Mouse (Mus musculus) heart, postnatal 0 days (tissue): ENCODE measurements at regions not wholly inside any gene's neighbourhood (a gene's known extent, or its start where the extent isn't known, plus 50 kb on each side); places are given as distances from the start of the nearest gene placed in this dataset.

Experiments
- ATAC-seq: fragments of 200-750 bp; cut with Nextera tagmentation; 2 replicates; pipeline ENCODE4 v1.8.0; 2017; ENCODE audit warnings: low read depth, moderate number of reproducible peaks, moderate library complexity; ENCODE audit not compliant: insufficient read depth
- DNase-seq: peaks from one replicate; pipeline ENCODE4 v3.0.0-alpha.2; 2016; ENCODE audit warnings: low spot score
- H3K27ac ChIP-seq: fragments of 300-500 bp; sonication (generic); 2 replicates; pipeline ENCODE4 v1.5.1; 2014; ENCODE audit warnings: low read depth, mild to moderate bottlenecking
- H3K27me3 ChIP-seq: fragments of 300-500 bp; sonication (generic); 2 replicates; pipeline ENCODE4 v1.6.1; 2014; ENCODE audit warnings: low read length, mixed read lengths; ENCODE audit not compliant: control insufficient read depth, insufficient read depth
- H3K36me3 ChIP-seq: fragments of 300-500 bp; sonication (generic); replicated peaks from 2 replicates; pipeline ENCODE4 v1.6.1; 2014; ENCODE audit warnings: low read length, mixed read lengths; ENCODE audit not compliant: control insufficient read depth, insufficient read depth
- H3K4me1 ChIP-seq: fragments of 300-500 bp; sonication (generic); 2 replicates; pipeline ENCODE4 v1.6.1; 2014; ENCODE audit warnings: antibody characterized with exemption; ENCODE audit not compliant: control insufficient read depth, insufficient read depth
- H3K4me2 ChIP-seq: fragments of 300-500 bp; sonication (generic); 2 replicates; pipeline ENCODE4 v1.6.1; 2014; ENCODE audit warnings: low read depth, mild to moderate bottlenecking, low read length, moderate library complexity
- H3K4me3 ChIP-seq: fragments of 300-500 bp; sonication (generic); 2 replicates; pipeline ENCODE4 v1.5.1; 2014; ENCODE audit warnings: low read depth, low read length
- H3K9ac ChIP-seq: fragments of 300-500 bp; sonication (generic); replicated peaks from 2 replicates; pipeline ENCODE4 v1.6.1; 2014; ENCODE audit warnings: low read depth, low read length, mixed read lengths
- H3K9me3 ChIP-seq: fragments of 300-500 bp; sonication (generic); replicated peaks from 2 replicates; pipeline ENCODE4 v1.6.1; 2016; ENCODE audit warnings: low read length; ENCODE audit not compliant: control insufficient read depth
- CTCF ChIP-seq: IDR thresholded peaks from 2 replicates; pipeline ENCODE4 v1.5.1; 2016; ENCODE audit warnings: antibody characterized with exemption, control low read depth, low read depth
- EP300 ChIP-seq: IDR thresholded peaks from 2 replicates; pipeline ENCODE4 v1.6.1; 2016; ENCODE audit warnings: antibody characterized with exemption, low read depth
- WGBS: fragments of 180-500 bp; shearing (Covaris S2); extraction: QIAGEN DNeasy Blood & Tissue Kit; methylation state at CpG from one replicate; pipeline ENCODE4 v1.1.7; 2014; 5-methylcytosine and 5-hydroxymethylcytosine counted together

DNA sequence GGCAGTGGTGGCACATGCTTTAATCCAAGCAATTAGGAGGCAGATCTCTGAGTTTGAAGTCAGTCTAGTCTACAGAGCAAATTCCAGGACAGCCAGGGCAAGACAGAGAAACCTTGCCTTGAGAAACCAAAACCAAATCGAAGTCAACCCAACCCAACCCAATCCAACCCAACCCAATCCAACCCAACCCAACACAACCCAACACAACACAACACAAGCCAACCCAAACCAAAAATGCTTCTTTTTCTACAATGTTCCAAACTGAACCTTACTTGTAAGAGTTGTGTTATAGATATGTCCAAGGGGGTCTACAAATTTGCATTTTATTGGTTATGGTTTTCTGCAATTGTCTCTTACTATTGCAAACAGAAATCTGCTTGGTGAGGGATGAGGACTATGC lies 52.8 kb upstream of the Chodl start:
- DNase-seq (no peak), ATAC-seq (no peak)
- Histone ChIP-seq H3K36me3 (no peaks in the 10 kb centered on the region), H3K4me2 (no peak overlapping the region), H3K4me3 (no peak overlapping the region), H3K27ac (no peak overlapping the region), H3K9ac (no peak overlapping the region), H3K9me3 (no peaks in the 10 kb centered on the region), H3K4me1 (no peaks in the 10 kb centered on the region), H3K27me3 (no peaks in the 10 kb centered on the region)
- no peak for TF ChIP-seq EP300
- TF ChIP-seq CTCF, result no peak
- WGBS, result 48% methylated on average over 1 of the region's 1 CpGs

DNA sequence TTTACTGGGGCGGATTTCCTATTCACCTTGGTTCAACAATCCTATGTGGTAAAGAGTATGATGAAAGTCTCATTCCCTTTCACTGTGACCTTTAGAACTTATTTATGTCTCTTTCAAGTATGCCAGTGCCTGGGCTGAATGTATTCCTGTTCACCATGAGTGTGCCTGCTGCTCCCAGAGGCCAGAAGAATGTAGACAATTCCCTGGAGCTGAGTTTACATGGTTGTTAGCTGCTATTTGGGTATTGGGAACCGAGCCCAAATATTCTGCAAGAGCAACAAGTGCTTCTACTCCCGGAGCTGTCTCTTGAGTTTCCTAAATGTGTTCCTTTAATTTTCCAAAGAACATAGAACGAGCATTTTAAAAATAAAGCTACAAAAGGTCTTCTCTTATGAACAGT lies 71.7 kb upstream of the Chodl start:
- H3K4me1 ChIP-seq, result no peaks in the 10 kb centered on the region
- H3K4me3 ChIP-seq, result no peak overlapping the region
- H3K4me2 ChIP-seq, result no peak overlapping the region
- DNase-seq (peak; percentile 51), ATAC-seq (peak; percentile 83)
- no peak overlapping the region for H3K9ac ChIP-seq
- H3K36me3 ChIP-seq, result no peaks in the 10 kb centered on the region
- no peak for TF ChIP-seq EP300
- no peak for TF ChIP-seq CTCF
- no peaks in the 10 kb centered on the region for H3K9me3 ChIP-seq
- 40% methylated on average over 4 of the region's 4 CpGs for WGBS
- peak overlapping the region; percentile 52; the same call in 1 of the 2 replicates for H3K27ac ChIP-seq
- no peaks in the 10 kb centered on the region for H3K27me3 ChIP-seq

DNA sequence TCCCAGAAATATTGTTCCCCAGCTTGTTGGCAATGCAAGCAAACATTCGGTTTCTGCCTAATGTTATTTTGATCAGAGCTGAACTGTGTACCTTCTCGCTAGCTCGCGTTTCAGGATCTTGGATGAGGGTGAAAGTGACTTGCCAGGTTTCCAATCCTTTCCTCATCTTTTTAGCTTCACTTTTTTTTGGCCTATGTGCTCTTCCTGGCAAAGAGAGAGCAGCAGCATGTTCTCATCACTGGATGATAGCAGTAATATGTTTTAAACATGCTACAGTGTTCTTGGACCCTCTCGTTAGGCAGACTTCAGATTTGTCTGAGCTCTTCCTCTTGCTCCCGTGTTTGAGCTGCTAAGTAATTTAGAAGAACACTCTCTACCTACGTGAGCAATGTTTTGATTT lies 99.8 kb upstream of the Chodl start:
- H3K27me3 ChIP-seq, result no peaks in the 10 kb centered on the region
- ATAC-seq (no peak), DNase-seq (no peak)
- no peak overlapping the region for H3K9ac ChIP-seq
- H3K36me3 ChIP-seq, result no peaks in the 10 kb centered on the region
- no peaks in the 10 kb centered on the region for H3K4me1 ChIP-seq
- no peaks in the 10 kb centered on the region for H3K9me3 ChIP-seq
- H3K4me3 ChIP-seq, result no peak overlapping the region
- H3K4me2 ChIP-seq, result no peak overlapping the region
- TF ChIP-seq CTCF (no peak), EP300 (no peak)
- WGBS, result 67% methylated on average over 7 of the region's 7 CpGs
- H3K27ac ChIP-seq, result no peak overlapping the region

DNA sequence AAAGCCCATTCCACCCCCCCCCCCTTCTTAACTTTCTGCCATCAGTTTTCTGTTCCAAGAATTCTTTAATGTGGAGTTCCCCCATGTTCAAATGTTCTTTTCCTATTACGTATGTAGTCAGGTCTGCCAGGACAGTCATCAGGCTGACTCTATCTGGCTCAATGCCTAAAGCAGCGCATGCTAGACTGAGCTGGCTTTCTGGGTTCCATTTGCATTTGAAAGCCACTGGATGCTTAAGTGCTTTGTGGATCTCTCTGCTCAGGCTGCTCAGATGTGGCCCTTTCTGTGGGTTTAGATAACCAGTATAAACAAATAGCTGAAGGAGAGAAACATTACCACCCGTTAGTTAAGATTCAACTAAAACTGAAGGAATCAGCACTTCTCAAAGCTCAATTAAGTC lies 103.0 kb upstream of the Chodl start:
- no peak for DNase-seq
- Histone ChIP-seq H3K27me3 (no peaks in the 10 kb centered on the region), H3K9ac (no peak overlapping the region), H3K36me3 (no peaks in the 10 kb centered on the region), H3K4me1 (no peaks in the 10 kb centered on the region), H3K27ac (no peak overlapping the region), H3K9me3 (no peaks in the 10 kb centered on the region), H3K4me2 (no peak overlapping the region), H3K4me3 (no peak overlapping the region)
- no peak for ATAC-seq
- TF ChIP-seq EP300 (no peak), CTCF (no peak)
- 22% methylated on average over 3 of the region's 3 CpGs for WGBS

DNA sequence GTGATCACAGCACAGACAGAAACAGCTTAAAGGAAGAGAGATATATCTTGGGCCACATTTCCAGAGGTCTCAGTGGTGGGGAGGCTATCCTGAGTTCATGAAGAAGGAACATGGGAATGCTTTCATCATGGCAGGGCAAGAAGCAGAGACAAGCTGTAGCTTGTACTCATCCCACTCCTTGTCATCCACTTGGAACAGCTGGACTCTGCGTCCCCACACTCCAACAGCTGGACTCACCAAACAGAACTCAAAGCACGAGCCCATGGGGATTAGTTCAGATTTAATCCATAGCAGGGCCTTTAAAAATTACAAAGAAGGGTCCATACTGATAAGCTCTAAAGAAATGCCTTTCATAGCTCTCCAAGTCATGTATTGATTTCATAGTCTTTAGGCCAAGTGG lies 140.7 kb upstream of the Chodl start:
- no peaks in the 10 kb centered on the region for H3K9me3 ChIP-seq
- H3K4me2 ChIP-seq, result no peak overlapping the region
- TF ChIP-seq CTCF (no peak), EP300 (no peak)
- H3K4me1 ChIP-seq, result no peaks in the 10 kb centered on the region
- WGBS, result 72% methylated on average over 2 of the region's 2 CpGs
- DNase-seq, result no peak
- H3K27me3 ChIP-seq, result no peaks in the 10 kb centered on the region
- no peak overlapping the region for H3K9ac ChIP-seq
- H3K36me3 ChIP-seq, result no peaks in the 10 kb centered on the region
- H3K27ac ChIP-seq, result no peak overlapping the region
- ATAC-seq, result no peak
- no peak overlapping the region for H3K4me3 ChIP-seq

DNA sequence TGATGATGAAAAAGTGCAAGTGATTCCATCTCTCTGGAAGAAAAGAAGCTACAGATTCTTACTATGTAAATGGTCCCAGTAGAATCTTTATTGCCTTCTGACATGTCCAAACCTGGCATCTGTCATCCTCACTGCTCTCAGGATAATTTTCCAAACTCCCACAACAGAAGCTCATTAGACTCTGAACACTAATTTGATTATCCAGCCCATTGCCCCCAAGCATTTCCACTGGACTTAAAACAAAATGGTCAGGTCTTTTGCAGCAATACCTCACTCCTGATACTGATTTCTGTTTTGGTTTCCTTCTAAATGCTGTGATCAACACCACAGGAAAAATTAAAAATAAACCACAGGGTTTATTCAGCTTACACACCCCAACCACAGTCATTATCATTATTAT lies 171.5 kb upstream of the Chodl start:
- DNase-seq, result no peak
- H3K4me2 ChIP-seq, result no peak overlapping the region
- H3K4me3 ChIP-seq, result no peak overlapping the region
- TF ChIP-seq EP300 (no peak), CTCF (no peak)
- no peaks in the 10 kb centered on the region for H3K36me3 ChIP-seq
- no peak for ATAC-seq
- H3K9me3 ChIP-seq, result no peaks in the 10 kb centered on the region
- H3K27me3 ChIP-seq, result no peaks in the 10 kb centered on the region
- no peak overlapping the region for H3K9ac ChIP-seq
- H3K4me1 ChIP-seq, result no peaks in the 10 kb centered on the region
- H3K27ac ChIP-seq, result no peak overlapping the region
